Mouse (Mus musculus): ENCODE measurements around the gene Olfr670.
"Not testable (repeated sequence)": the region's sequence is repeated elsewhere in the genome, so short reads cannot be mapped to it uniquely, and the experiment has no call there.

The Olfr670 gene

DNA sequence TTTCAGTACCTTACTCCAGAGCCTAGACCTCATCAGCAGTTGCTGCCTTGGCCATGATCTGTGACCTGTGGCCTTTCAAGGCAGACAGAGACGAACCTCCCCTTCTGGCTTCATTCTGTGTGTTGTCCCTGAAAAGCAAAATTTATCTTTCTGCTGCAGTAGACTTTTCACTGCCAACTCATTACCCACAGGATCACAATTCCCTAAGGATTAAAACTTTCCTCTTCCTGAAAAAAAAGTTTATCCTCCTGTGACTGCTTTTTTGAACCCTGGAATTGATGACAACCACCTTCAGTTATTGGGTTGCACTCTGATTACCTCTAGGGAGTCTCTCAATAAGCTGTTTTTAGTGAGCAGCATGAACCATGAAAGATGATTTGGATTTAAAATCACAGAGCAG is at the start of gene Olfr670:
Gene Olfr670 (minus strand): TSS at position 101 of the 400 bp plus-strand sequence.
- no peak for DNase-seq (ENCODE audit: low read depth, low spot score)

DNA sequence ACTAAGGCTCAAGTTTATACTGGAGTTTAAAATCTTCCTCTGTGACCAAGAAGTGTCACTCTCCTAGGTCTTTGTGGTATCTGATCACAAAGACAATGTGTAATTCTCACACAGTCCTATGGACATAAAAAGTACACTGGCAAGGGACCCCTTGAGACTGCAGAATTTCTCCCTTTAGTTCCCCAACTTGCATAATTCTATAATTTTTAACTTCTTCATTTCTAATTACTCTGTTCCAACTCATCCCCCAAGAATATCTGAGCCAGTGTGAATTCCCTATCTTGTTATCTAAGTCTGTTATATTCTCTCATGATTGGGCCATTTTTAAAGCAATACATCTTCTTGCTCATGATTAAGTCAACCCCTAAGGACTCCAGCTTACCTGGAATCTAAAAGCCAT is 39.5 kb upstream of the Olfr670 start, which contains the start of gene Olfr672:
Gene Olfr672 (minus strand): TSS at position 101 of the 400 bp plus-strand sequence.
- no peak for DNase-seq (ENCODE audit: low read depth, low spot score)

DNA sequence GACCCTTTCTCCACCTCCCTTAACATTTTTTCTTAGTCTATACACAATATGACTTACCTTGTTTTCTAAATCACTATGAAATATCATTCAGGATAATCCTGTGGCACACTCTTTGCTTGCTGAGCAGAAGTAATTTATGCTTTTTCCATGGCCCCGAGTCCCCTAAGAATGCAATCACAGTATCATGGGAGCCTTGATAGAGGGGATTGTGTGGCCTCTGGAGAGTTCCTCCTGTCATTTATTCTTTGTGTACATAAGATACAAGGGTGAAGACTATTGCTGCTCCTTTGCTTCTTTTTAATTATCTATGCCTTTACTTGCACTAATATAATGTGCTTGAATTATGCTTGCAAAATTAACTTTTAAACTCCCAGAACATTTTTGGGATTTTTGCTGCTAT is 16.6 kb upstream of the Olfr670 start, which contains the start of gene Olfr671:
Gene Olfr671 (minus strand): TSS at position 101 of the 400 bp plus-strand sequence.
- DNase-seq (ENCODE audit: low read depth, low spot score) = no peak

DNA sequence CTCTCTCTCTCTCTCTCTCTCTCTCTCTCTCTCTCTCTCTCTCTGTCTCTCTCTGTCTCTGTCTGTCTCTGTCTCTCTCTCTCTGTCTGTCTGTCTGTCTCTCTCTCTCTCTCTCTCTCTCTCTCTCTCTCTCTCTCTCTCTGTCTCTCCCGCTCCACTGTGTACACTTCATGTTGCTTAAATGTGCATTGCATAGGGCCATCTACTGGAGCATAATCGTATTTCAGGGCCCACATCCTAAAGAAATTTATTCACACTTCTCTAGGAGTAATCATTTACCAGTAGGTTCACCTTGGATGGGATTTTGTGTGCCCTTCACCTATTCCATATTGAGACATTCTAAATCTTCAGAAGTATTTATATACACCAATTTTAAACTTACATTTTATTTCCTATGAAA is 10.1 kb upstream of the Olfr670 start:
- not testable (repeated sequence) for DNase-seq (ENCODE audit: low read depth, low spot score)

DNA sequence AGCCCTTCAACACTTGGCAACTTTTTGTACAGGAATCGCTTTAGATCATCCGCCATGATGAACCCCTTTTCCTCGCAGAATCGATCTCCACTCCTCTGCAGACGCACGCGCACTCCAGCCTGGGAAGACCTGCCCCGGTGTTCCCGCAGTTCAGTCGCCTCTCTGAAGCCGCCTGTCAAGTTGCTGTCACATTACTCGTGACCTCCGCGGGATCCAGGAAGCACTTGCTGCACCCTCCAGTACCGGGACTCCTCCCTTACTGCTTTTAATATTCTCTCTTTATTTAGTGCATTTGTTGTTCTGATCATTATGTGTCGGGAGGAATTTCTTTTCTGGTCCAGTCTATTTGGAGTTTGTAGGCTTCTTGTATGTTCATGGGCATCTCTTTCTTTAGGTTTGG is 12.2 kb downstream of the Olfr670 start:
- peak; percentile 17 for DNase-seq (ENCODE audit: low read depth, low spot score)

DNA sequence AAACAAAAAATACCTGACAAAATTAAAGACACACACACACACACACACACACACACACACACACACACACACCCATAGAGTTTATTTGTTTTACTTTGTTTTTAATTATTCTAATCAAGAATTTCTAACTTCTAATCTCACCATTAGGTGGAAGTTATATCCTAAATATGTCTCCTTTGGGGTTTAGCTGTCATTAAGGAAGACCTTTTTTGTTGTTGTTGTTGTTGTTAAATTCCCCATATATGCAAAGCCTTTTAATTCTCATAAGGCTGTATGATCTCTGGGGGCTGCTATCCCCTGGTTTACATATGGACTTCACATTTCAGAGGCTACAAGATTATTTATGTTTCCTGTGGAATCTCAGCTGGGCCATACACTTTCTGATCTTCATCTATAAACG is 28.5 kb downstream of the Olfr670 start, which contains the start of gene Olfr669:
Gene Olfr669 (plus strand): TSS at position 301 of the 400 bp plus-strand sequence.
- DNase-seq (ENCODE audit: low read depth, low spot score) = no peak

DNA sequence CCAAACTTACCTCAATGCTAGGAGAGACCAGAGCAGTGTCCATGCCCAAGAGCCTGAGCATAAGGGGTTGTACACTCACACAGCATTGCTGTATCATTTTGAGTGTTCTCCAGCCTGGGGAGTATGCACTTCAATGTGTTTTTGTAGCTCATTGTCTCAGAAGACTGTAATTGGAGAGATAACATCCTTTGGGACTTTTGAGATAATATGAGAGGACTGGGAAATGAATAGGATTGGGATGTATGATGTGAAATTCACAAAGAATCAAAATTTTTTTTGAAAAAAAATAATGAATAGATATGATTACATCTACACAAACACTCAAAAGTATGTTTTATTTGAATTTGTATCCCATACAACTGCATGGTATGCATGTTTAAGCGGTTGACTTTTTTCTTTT is 34.5 kb downstream of the Olfr670 start, which contains the start of gene Olfr668:
Gene Olfr668 (minus strand): TSS at position 101 of the 400 bp plus-strand sequence.
- no peak for DNase-seq (ENCODE audit: low read depth, low spot score)

DNA sequence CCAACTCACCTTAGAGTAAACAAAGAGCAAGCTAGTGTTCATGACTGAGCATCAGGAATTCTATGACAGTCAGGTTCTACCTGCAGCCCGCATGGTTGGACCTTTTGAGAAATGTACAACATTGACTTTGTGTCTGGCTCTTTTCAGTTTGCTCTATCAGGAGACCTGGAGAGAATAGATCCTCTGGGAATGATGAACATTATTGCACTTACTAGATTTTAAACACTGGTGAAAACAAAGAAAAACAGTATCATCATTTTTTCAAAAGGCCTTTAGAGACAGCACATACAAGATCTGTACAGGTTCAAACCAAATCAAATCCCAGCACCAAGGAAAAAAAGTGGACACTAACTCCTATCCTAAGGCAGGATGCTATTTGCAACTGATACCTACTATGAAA is 41.0 kb downstream of the Olfr670 start, which contains the start of gene Olfr667:
Gene Olfr667 (minus strand): TSS at position 101 of the 400 bp plus-strand sequence.
- DNase-seq (ENCODE audit: low read depth, low spot score) = no peak
